Mouse (Mus musculus) liver (tissue): Measurements from ENCODE around the gene Mucl1.
A peak's percentile ranks its signal among the peaks of the same experiment; 100 is the strongest.
"Not testable (repeated sequence)": the region's sequence is repeated elsewhere in the genome, so short reads cannot be mapped to it uniquely, and the experiment has no call there.

Experiments used
- DNase-seq: peaks from one replicate; pipeline ENCODE4 v3.0.0-alpha.2; 2020; ENCODE audit warnings: mixed read lengths

Mucl1 gene

DNA sequence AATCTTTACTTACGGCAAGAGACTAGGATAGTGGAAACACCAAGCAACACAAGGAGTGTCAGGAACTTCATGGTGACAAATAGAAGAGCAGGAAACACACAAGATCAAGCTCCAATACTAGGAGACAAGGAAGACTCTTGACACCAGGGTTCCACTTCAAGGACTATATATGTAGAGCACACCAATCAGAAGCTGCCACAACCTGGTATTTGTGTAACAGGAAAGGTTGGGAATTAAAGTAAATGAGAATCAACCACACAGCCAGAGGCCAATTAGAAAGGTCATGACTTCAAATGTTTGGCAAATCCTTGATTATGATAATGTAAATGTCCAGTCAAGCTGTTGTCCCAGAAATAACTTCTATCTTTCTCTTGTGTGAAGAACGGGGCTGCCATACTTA is at the start of gene Mucl1:
TSS of gene Mucl1 (minus strand) at position 101 of the 400 bp plus-strand sequence.
- DNase-seq, result no peak

DNA sequence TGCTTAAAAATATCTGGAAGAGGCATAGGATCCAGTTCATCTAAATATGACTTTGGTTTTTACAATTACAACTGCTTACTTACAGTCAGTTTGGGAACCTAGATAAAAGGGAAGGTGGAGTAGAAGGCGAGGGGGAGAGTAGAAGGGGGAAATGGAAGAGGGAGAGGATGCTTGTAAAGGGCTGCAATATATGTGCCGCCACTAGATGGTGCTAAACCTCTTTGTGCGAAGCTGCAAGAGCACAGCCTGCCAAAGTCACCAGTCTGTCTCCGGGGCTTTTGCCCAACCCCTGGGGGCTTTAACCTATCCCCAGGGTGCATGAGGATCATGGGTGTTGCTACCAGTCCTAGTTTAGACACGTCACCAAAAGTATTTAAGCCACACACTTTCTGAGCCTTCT is 11.6 kb upstream of the Mucl1 start:
- peak; percentile 62 for DNase-seq

- not testable (repeated sequence) for DNase-seq
These were observed 38.4 kb downstream of the Mucl1 start for GRCm38 (mm10) chr15:103716861-103717260.
